9 mouse cellular contexts compared by ENCODE assay signal in genomic region chr5:142220851-142221503, GRCm38 (mm10).
A peak's percentile ranks its signal among the peaks of the same experiment; 100 is the strongest.
DNase-seq lines count a peak whose midpoint lies in the region; ATAC-seq and TF ChIP-seq lines count a peak whose summit lies in the region.
"Had no signal": no experiment of that assay in that cellular context is flagged by ENCODE, and none has a peak within 500 bp of the region (broad histone marks: within the 10 kb centered on the region; RNA-seq: fewer than 3 reads in every experiment).

No protein-coding gene starts in this region.

- H3K27me3 ChIP-seq in liver, adult 2 months (ENCODE audit: control insufficient read depth, insufficient read depth, low read length) = no peaks in the 10 kb centered on the region
- H3K27me3 ChIP-seq in liver, embryonic 11.5 days (replicated peaks; ENCODE audit: control insufficient read depth, insufficient read depth, low read length) = no peaks in the 10 kb centered on the region
- H3K27me3 ChIP-seq: limb, embryonic 12.5 days had no signal

- H3K79me2 ChIP-seq in liver, adult 2 months (ENCODE audit: control insufficient read depth, insufficient read depth, low read length) = no peaks in the 10 kb centered on the region

- H3K4me1 ChIP-seq in liver, adult 2 months (ENCODE audit: control insufficient read depth, insufficient read depth, low read length) = no peaks in the 10 kb centered on the region
- H3K4me1 ChIP-seq in liver, embryonic 11.5 days (replicated peaks; ENCODE audit: control insufficient read depth, insufficient read depth, low read length) = no peaks in the 10 kb centered on the region
- H3K4me1 ChIP-seq: limb, embryonic 12.5 days had no signal

- intact Hi-C loops in left cerebral cortex, postnatal 4 days (cut with DNase I) = no loop called here

- no peaks in the 10 kb centered on the region for H3K36me3 ChIP-seq in liver, adult 2 months (ENCODE audit: control insufficient read depth, insufficient read depth, low read length)
- H3K36me3 ChIP-seq in liver, embryonic 11.5 days (ENCODE audit: control insufficient read depth, insufficient read depth, low read length) = no peaks in the 10 kb centered on the region
- H3K36me3 ChIP-seq: limb, embryonic 12.5 days had no signal

- ATAC-seq in liver, embryonic 11.5 days (replicated peaks; ENCODE audit: low FRiP score) = no peak

- H3K4me3 ChIP-seq in liver, adult 2 months (ENCODE audit: insufficient read depth, low read depth, low read length) = no peak overlapping the region
- no peak overlapping the region for H3K4me3 ChIP-seq in liver, embryonic 11.5 days (ENCODE audit: low read depth, low read length)
- H3K4me3 ChIP-seq: limb, embryonic 12.5 days had no signal

- peak; percentile 23 for DNase-seq in cerebellum, adult 9-10 months
- no peak for DNase-seq in cerebellum, postnatal 4 days (ENCODE audit: low spot score in 2 of 2)
- DNase-seq in liver, adult 2 months (ENCODE audit: extremely low read depth, low read depth, low spot score) = no peak
- no peak for DNase-seq in liver, embryonic 11.5 days (ENCODE audit: low spot score)
- peak; percentile 22 to 40 for DNase-seq in adrenal gland, postnatal 36 days
- DNase-seq in retina, postnatal 1 day = peak; percentile 30
- DNase-seq in spleen, postnatal 14 days (ENCODE audit: low spot score in 2 of 2) = no peak
- no peak for DNase-seq in left cerebral cortex, postnatal 4 days

- peaks cover 6% of the 10 kb centered on the region; the same call in 1 of the 2 replicates for H3K9me3 ChIP-seq in liver, embryonic 11.5 days (ENCODE audit: control insufficient read depth, low read length)

- no peak for TF ChIP-seq POLR2A in liver, adult 2 months (IDR thresholded peaks at IDR 0.05; ENCODE audit: extremely low read depth, insufficient read depth, low read length)

- 90% methylated on average over 12 of the region's 12 CpGs for WGBS in liver, adult 2 months
- 80% methylated on average over 12 of the region's 12 CpGs for WGBS in liver, embryonic 11.5 days

- H3K9ac ChIP-seq in liver, adult 2 months (ENCODE audit: low read depth, low read length) = no peak overlapping the region
- no peak overlapping the region for H3K9ac ChIP-seq in liver, embryonic 11.5 days (ENCODE audit: low read depth, low read length)
- H3K9ac ChIP-seq: limb, embryonic 12.5 days had no signal

- no peak overlapping the region for H3K4me2 ChIP-seq in liver, embryonic 11.5 days
- H3K4me2 ChIP-seq: limb, embryonic 12.5 days had no signal

- TF ChIP-seq CTCF in liver, adult 2 months (IDR thresholded peaks at IDR 0.05; ENCODE audit: low read depth, low read length) = peak; percentile 39; the same call in 1 of the 2 replicates

- H3K27ac ChIP-seq in liver, adult 2 months (replicated peaks; ENCODE audit: insufficient read depth, low read depth, low read length) = no peak overlapping the region
- H3K27ac ChIP-seq in liver, embryonic 11.5 days (ENCODE audit: low read depth, low read length) = no peak overlapping the region
- H3K27ac ChIP-seq: limb, embryonic 12.5 days had no signal

Comparison
In these comparisons a context has a peak if more than half of its experiments do, and no peak if none do; other contexts are left out.
1. DNase-seq: peak in cerebellum, adult 9-10 months (single experiment), adrenal gland, postnatal 36 days (2 of 2) and retina, postnatal 1 day (single experiment); none in cerebellum, postnatal 4 days (0 of 2), liver, adult 2 months (single experiment), liver, embryonic 11.5 days (single experiment), spleen, postnatal 14 days (0 of 2) and left cerebral cortex, postnatal 4 days (single experiment).